Mouse (Mus musculus) forebrain, embryonic 11.5 days (tissue): ENCODE data around the gene Frmd8. TPM values are rescaled to one million over a fixed set of nuclear protein-coding genes. Genes with fewer than 3 reads are reported as not detected.

Source experiments
- ATAC-seq: fragments of 200-750 bp; cut with Nextera tagmentation; replicated peaks from 2 replicates; pipeline ENCODE4 v1.8.0; 2017; ENCODE audit warnings: moderate TSS enrichment; ENCODE audit not compliant: low FRiP score
- DNase-seq: peaks from one replicate; pipeline ENCODE4 v3.0.0-alpha.2; 2017; ENCODE audit warnings: low spot score
- H3K27ac ChIP-seq: fragments of 300-500 bp; sonication (generic); 2 replicates; pipeline ENCODE4 v1.5.1; 2014; ENCODE audit warnings: low read depth, low read length
- H3K27me3 ChIP-seq: fragments of 300-500 bp; sonication (generic); 2 replicates; pipeline ENCODE4 v1.6.1; 2014; ENCODE audit warnings: mild to moderate bottlenecking, low read length, mixed read lengths; ENCODE audit not compliant: control insufficient read depth, insufficient read depth
- H3K36me3 ChIP-seq: fragments of 300-500 bp; sonication (generic); 2 replicates; pipeline ENCODE4 v1.6.1; 2014; ENCODE audit warnings: mild to moderate bottlenecking, low read length, moderate library complexity, mixed read lengths; ENCODE audit not compliant: control insufficient read depth, insufficient read depth
- H3K4me1 ChIP-seq: fragments of 300-500 bp; sonication (generic); replicated peaks from 2 replicates; pipeline ENCODE4 v1.6.1; 2014; ENCODE audit warnings: low read length, mixed read lengths; ENCODE audit not compliant: control insufficient read depth, insufficient read depth
- H3K4me2 ChIP-seq: fragments of 300-500 bp; sonication (generic); 2 replicates; pipeline ENCODE4 v1.6.1; 2014; ENCODE audit warnings: low read depth, mild to moderate bottlenecking, low read length, moderate library complexity, mixed read lengths; ENCODE audit not compliant: severe bottlenecking
- H3K4me3 ChIP-seq: fragments of 300-500 bp; sonication (generic); 2 replicates; pipeline ENCODE4 v1.5.1; 2014; ENCODE audit warnings: low read depth, low read length
- H3K9ac ChIP-seq: fragments of 300-500 bp; sonication (generic); 2 replicates; pipeline ENCODE4 v1.6.1; 2014; ENCODE audit warnings: low read length
- H3K9me3 ChIP-seq: fragments of 300-500 bp; sonication (generic); 2 replicates; pipeline ENCODE4 v1.6.1; 2016; ENCODE audit warnings: low read length, mixed read lengths; ENCODE audit not compliant: control insufficient read depth
- WGBS: fragments of 180-500 bp; shearing (Covaris S2); extraction: QIAGEN DNeasy Blood & Tissue Kit; methylation state at CpG from one replicate; pipeline ENCODE4 v1.1.7; 2014; 5-methylcytosine and 5-hydroxymethylcytosine counted together
- polyA plus RNA-seq: library from polyadenylated mRNA; unstranded; fragments of >200 nt; fragmentation: Nextera tagmentation; extraction: Ambion mirVana; gene quantifications from 2 replicates; pipeline ENCODE4 v1.2.1, GENCODE M21; 2014

The Frmd8 gene
- polyA plus RNA-seq, 1 experiment from 2014 or later: 24.5 TPM

DNA sequence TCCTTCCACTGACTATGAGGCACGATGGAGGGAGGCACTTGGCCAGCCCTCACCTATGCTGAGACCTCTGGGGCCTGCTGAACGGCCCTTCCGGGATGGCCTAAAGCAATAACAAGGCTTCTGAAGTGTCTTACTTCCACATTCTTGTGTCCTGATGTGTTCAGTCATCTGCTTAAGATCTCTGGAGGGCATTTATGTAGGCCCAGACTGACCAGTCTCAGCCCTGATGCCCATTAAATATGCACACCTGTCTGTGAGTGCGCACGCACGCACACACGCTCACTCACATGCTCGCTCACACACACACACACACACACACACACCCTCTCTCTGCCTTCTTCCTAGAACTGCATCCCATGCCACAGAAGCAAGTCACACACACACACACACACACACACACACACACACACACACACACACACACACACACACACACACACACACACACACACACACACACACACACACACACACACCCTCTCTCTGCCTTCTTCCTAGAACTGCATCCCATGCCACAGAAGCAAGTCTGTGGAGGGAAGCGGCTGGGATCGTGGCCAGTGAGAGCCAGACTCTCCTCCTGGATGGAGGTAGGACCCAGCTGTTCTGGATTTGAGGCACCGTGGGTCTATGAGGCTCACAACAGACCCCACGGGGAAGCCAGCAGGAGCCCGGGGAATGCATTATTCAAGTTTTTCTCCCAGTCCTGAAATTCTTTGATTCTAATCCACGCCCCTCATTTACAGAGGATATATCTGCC is 65.9 kb downstream of the Frmd8 start:
- WGBS: 73% methylated on average over 14 of the region's 14 CpGs
- Histone ChIP-seq H3K4me1 (peaks cover 34% of the 10 kb centered on the region), H3K27me3 (no peaks in the 10 kb centered on the region), H3K36me3 (no peaks in the 10 kb centered on the region), H3K9ac (no peak overlapping the region), H3K9me3 (no peaks in the 10 kb centered on the region), H3K4me3 (no peak overlapping the region), H3K4me2 (no peak overlapping the region), H3K27ac (no peak overlapping the region)
- ATAC-seq: no peak
- no peak for DNase-seq

GRCm38 (mm10) chr19:5807740-5808139 is 67.3 kb downstream of the Frmd8 start:
- Histone ChIP-seq H3K9ac (no peak overlapping the region), H3K4me1 (peaks cover 45% of the 10 kb centered on the region), H3K9me3 (no peaks in the 10 kb centered on the region), H3K27ac (no peak overlapping the region), H3K36me3 (no peaks in the 10 kb centered on the region), H3K4me2 (no peak overlapping the region), H3K4me3 (no peak overlapping the region), H3K27me3 (no peaks in the 10 kb centered on the region)
- DNase-seq: no peak
- WGBS: 70% methylated on average over 2 of the region's 3 CpGs
- ATAC-seq: no peak

DNA sequence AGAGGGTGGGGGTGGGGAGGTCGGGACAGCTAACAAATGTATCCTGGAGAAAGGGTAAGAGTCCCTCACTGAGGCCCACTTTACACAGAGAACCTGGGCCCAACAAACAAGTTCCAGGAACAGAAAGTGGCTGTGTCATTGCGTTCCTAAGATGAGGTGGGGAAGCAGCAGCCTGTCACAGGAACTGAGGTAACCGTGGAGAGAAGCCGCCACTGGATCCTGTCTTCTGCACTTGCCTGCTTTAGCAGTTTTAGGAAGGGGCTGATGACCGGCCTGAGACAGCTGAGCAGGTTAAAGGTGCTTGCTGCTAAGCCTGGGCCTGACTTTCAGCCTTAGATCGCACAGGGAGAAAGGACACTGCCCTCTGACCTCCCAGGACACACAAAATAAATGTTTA is 68.3 kb downstream of the Frmd8 start:
- Histone ChIP-seq H3K4me3 (no peak overlapping the region), H3K4me2 (peak overlapping the region; percentile 21; the same call in 1 of the 2 replicates), H3K27me3 (no peaks in the 10 kb centered on the region), H3K27ac (peak overlapping the region; percentile 78), H3K4me1 (peaks cover 44% of the 10 kb centered on the region), H3K9me3 (no peaks in the 10 kb centered on the region), H3K36me3 (no peaks in the 10 kb centered on the region), H3K9ac (peak overlapping the region; percentile 43)
- DNase-seq: no peak
- whole genome bisulfite sequencing: 23% methylated on average over 6 of the region's 6 CpGs
- ATAC-seq: no peak

- Histone ChIP-seq H3K36me3 (no peaks in the 10 kb centered on the region), H3K27ac (peak overlapping the region; percentile 78), H3K27me3 (no peaks in the 10 kb centered on the region), H3K4me1 (peaks cover 39% of the 10 kb centered on the region), H3K9ac (peak overlapping the region; percentile 43), H3K4me2 (peak overlapping the region; percentile 22; the same call in 1 of the 2 replicates), H3K4me3 (no peak overlapping the region), H3K9me3 (no peaks in the 10 kb centered on the region)
- DNase-seq (no peak), ATAC-seq (no peak)
- 3% methylated on average over 8 of the region's 8 CpGs for WGBS
Measured at GRCm38 (mm10) chr19:5806051-5806808, 68.8 kb downstream of the Frmd8 start.

DNA sequence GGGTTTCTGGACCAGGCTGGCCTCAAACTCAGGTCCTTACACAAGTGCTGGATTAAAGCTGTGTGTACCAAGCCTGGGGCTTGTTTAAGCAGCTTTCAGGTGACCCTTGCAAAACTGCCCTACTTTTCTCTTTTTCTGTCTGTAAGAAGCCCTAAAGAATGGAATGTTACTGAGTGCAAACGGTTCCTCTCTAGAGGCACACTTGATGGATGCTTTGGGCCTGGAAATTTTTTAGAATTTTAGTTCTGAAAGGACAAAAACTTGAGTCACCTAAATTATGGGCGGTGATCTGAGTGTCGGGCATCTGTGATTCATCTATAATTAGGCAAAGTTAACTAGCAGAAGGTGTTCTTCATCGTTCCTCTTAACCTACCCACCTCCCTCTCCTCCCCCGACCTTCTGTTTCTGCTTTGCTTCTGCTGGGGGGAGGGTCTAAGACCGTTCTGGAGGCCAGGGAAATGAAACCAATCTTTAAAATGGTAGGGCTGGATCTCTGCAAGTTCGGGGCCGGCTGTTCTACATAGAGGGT is 70.6 kb downstream of the Frmd8 start:
- Histone ChIP-seq H3K27ac (peak overlapping the region; percentile 100), H3K9me3 (no peaks in the 10 kb centered on the region), H3K4me2 (peak overlapping the region; percentile 86; the same call in 1 of the 2 replicates), H3K4me3 (0 out of 2 replicates have a peak overlapping the region, but pooled peaks have one; percentile 99), H3K9ac (peak overlapping the region; percentile 98), H3K4me1 (peaks cover 31% of the 10 kb centered on the region), H3K27me3 (no peaks in the 10 kb centered on the region), H3K36me3 (no peaks in the 10 kb centered on the region)
- ATAC-seq (no peak), DNase-seq (no peak)
- WGBS: 33% methylated on average over 8 of the region's 8 CpGs

DNA sequence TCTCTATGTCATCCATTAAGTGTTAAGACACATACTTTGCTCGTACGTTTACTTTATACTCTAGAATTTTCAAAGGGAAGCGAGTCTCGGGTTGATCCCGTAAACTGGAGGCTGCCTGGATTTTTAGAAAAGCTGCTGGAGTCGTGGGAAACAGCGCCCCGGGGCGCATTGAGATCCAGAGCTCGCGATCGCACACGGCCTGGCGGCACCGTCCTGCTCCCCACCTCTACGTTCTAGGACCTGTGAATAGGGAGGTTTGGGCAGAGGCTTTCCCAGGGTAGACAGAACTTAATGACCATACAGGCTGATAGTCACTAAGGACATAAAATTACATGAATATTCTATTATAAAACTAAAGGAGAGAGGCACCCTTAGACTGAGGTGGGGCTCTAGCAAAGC is 71.2 kb downstream of the Frmd8 start:
- Histone ChIP-seq H3K27ac (peak overlapping the region; percentile 100), H3K4me1 (peaks cover 31% of the 10 kb centered on the region), H3K27me3 (no peaks in the 10 kb centered on the region), H3K4me3 (peak overlapping the region; percentile 99), H3K9me3 (no peaks in the 10 kb centered on the region), H3K9ac (peak overlapping the region; percentile 98), H3K36me3 (peaks cover 3% of the 10 kb centered on the region; the same call in 1 of the 2 replicates), H3K4me2 (peak overlapping the region; percentile 86)
- WGBS: under 1% methylated on average over 16 of the region's 16 CpGs
- ATAC-seq: peak; percentile 6; the same call in 1 of the 2 replicates
- no peak for DNase-seq

- peak overlapping the region; percentile 98 for H3K9ac ChIP-seq
- peak overlapping the region; percentile 99 for H3K4me3 ChIP-seq
- no peaks in the 10 kb centered on the region for H3K27me3 ChIP-seq
- H3K9me3 ChIP-seq: no peaks in the 10 kb centered on the region
- peak overlapping the region; percentile 100 for H3K27ac ChIP-seq
- peaks cover 31% of the 10 kb centered on the region for H3K4me1 ChIP-seq
- H3K36me3 ChIP-seq: peaks cover 8% of the 10 kb centered on the region; the same call in 1 of the 2 replicates
- DNase-seq: peak; percentile 100
- peak overlapping the region; percentile 86 for H3K4me2 ChIP-seq
- under 1% methylated on average over 66 of the region's 67 CpGs for WGBS
- peak; percentile 96 for ATAC-seq
Measured at GRCm38 (mm10) chr19:5803041-5803880, 71.8 kb downstream of the Frmd8 start.

- H3K4me3 ChIP-seq: peak overlapping the region; percentile 99
- peaks cover 12% of the 10 kb centered on the region for H3K36me3 ChIP-seq
- under 1% methylated on average over 4 of the region's 4 CpGs for WGBS
- peak overlapping the region; percentile 86 for H3K4me2 ChIP-seq
- H3K9me3 ChIP-seq: no peaks in the 10 kb centered on the region
- DNase-seq (no peak), ATAC-seq (no peak)
- H3K4me1 ChIP-seq: peaks cover 31% of the 10 kb centered on the region
- no peaks in the 10 kb centered on the region for H3K27me3 ChIP-seq
- H3K9ac ChIP-seq: peak overlapping the region; percentile 98
- peak overlapping the region; percentile 100 for H3K27ac ChIP-seq
Measured at GRCm38 (mm10) chr19:5802787-5803040, 72.4 kb downstream of the Frmd8 start.
